Mouse (Mus musculus) thymus, postnatal 10 days (tissue): ENCODE results near the gene Nrxn1.

Experiments
- DNase-seq, 2 experiments: peaks; one replicate each; pipeline ENCODE4 v3.0.0; 2021; ENCODE audit warnings: low spot score in 2 of 2

Gene Nrxn1

DNA sequence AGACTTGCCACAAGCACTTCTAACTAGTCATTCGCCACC, at the start of gene Nrxn1:
Gene Nrxn1 (minus strand): TSS at position 30 of the 39 bp plus-strand sequence.
- no peak for DNase-seq

DNA sequence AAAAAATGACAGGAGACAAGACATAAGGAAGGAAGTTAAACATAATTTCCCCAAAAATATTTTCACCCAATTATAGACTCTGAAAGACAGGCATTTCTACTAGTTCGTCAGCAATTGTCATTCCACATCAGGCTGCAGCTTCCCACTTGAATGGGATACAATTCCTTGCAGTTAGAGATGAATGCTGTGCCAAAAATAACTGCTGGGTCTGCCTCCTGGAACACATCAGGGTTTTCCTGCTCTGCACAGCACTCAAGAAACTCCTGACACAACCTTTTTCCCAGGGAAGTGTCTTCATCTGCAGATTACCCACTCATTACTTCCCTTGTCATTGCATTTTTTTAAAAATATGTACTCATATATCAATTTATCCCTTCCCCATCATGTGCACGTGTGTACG, 44.0 kb upstream of the Nrxn1 start:
- DNase-seq, result no peak

- DNase-seq, result no peak
Observed at GRCm38 (mm10) chr17:91112880-91113628, 20.2 kb upstream of the Nrxn1 start.

DNA sequence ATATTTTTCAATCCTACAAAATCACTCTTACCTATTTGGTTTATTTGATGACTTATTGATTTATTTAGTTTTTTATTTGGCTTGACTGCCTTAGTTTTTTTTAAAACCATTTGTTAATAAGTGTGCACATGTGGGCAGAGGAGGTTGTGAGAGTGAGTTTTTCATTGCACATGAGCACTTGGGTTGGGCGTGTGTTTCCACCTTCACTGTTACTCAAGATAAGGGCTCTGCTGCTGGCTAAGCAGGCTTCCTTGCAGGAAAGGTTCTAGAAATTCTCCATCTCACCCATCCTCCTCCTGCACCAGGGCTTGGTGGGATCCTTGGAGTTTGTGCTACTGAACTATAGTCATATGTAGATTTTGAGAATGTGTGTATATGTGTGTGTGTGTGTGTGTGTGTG, 19.2 kb upstream of the Nrxn1 start:
- no peak for DNase-seq

DNA sequence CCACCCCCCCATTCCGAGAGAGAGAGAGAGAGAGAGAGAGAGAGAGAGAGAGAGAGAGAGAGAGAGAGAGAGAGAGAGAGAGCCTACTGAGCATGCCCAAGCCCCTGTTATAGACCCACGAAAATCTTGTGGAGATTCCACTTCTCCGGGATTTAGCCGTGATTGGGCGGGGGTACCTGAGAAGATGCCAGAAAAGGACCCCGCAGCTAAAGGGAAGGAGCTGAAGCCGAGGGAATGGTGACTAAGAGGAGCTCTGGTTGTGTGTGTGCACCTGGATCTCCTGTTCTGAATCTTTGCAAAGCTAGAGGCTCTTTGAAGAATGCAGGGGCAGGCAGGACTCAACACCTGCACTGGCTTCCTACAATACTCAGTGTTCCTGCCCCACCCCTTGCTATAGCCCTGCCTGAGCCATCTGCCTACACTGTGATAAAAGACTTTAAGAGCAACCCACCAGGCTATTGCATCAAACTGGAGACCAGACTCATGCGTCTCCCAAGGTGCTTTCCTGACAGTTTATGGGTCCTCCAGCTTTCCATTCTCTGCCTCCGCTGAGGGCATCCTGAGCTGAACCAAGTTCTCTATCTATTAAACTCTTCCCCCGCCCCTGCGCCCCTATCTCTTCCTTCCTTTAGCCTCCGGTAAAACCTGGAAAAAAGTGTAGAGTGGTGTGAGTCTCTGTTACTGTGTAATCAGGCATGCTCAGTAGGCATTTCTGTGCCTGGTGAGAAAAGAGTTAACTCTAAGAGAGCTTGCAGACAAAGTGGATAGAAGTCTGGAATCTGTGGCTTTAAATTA, 407 bp upstream of the Nrxn1 start:
- no peak for DNase-seq

- DNase-seq, result no peak
Observed at GRCm38 (mm10) chr17:91092421-91093041, 340 bp downstream of the Nrxn1 start.

- no peak for DNase-seq
Observed at GRCm38 (mm10) chr17:91090631-91091030, 2.2 kb downstream of the Nrxn1 start.

DNA sequence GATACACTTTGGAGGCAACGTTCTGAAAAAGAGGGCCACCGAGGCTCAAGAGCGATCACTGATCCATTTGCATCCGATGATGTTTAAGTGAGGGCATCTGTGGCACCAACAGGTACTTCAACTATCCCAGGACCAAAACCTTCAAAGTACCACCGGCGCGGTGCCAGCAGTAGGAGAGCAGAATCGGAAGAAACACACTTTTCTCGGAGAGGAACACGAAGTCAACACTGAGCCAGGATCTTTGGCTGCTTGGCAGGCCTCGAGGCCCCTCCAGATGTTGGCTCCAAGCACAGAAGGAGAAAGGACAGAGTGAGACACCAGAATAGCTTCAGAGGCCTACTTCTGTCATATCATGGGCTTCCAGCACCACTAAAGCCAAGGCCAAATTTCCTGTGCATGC, 3.9 kb downstream of the Nrxn1 start:
- no peak for DNase-seq

GRCm38 (mm10) chr17:91088037-91088715, 4.7 kb downstream of the Nrxn1 start:
- no peak for DNase-seq

- no peak for DNase-seq
Observed at GRCm38 (mm10) chr17:91086412-91086811, 6.5 kb downstream of the Nrxn1 start.

DNA sequence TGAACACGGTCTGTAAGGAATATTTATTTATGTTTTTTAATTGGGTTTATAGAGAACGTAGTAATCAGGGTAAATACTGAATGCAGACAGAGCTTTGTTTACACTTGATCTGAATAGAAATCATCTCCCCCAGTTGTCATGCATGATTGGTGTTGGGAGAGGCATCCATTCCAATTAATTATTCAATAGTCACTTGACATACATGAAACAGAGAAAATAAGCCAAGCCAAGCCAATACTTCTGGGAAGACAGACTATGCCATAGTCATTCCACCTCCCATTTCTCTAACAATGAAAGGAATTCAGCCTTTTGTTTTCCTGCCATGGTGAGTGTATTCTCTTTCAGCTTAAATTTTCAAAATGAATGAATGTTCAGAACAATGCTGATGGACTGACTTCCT, 7.5 kb downstream of the Nrxn1 start:
- no peak for DNase-seq

DNA sequence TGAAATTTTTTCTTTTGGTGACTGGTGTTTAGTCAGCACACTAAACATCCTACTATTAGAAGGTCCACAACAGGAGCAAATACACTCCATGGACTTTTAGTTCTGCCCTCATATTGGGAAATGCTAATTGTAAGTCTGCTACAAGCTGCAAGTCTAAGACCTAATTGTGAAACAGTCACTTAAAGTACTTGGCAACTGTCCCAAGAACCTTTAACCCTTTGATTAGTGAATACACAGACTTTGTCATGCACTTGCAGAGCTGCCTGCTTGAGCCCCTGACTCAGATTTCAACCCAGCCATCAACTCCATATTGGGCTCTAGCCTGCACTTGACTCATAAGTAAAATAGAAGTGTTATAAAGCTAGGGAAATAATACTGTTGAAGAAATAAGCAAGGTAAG, 13.8 kb downstream of the Nrxn1 start:
- no peak for DNase-seq

- no peak for DNase-seq
Observed at GRCm38 (mm10) chr17:91074780-91075179, 18.1 kb downstream of the Nrxn1 start.

DNA sequence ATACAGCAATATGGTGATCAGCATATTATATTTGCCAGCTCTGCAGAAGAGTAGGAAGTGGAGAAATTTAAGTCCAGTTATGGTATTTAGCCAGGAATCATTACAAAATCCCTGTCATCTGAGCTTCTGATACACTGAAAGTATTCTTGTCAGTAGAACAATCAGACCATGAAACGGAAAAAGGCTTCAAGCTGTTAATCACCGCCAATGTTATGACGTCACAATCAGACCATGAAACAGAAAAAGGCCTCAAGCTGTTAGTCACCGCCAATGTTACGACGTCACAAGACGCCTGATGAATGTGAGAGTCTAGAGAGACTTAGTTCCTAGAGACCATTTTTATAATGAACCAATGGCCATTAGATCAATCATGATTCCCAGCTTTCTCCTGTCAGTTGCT, 59.4 kb downstream of the Nrxn1 start:
- no peak for DNase-seq

- DNase-seq, result no peak
Observed at GRCm38 (mm10) chr17:91025061-91025623, 67.7 kb downstream of the Nrxn1 start.

- DNase-seq, result no peak
Observed at GRCm38 (mm10) chr17:91007385-91008089, 85.3 kb downstream of the Nrxn1 start.

DNA sequence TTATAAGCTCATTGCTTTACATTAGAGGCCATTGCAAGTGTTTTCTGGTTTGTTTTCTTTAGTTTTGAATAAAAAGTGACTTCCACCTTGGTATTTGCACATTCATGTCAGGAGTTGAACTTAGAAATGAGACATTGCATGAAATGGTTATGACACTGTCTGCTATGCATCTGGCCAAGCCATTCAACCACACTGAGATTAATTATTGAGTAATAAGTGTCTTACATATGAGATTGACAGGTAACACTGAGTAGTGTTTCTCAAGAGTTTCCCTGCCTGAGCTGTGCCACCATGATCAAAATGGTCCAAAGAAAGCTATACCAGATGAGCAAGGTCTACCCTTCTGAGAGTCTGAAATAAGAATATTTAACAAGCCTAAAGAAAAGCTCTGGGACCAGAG, 92.5 kb downstream of the Nrxn1 start:
- DNase-seq, result no peak

DNA sequence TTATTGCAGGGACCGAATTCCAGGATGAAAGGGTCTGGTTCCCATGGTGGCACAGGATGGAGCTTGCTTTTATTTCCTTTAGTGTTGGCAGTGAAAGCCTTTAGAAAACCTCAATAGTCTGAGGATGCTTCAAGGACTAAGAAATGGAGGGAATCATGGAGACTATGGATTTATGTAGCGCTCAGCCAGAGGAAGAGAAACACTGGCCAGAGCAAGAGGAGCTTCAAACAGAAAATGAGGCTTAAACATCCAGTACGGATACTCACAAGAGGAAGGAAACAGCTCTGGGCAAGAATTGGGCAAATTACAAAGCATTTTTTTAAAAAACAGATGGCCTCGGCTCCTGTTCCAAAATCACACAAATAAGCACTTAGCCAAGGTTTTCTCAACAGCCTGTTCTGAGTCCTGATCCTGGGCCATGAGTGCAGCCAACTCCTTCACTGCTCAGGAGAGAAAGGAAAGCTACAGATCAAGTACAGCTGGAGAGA, 93.2 kb downstream of the Nrxn1 start:
- no peak for DNase-seq

- DNase-seq, result no peak
Observed at GRCm38 (mm10) chr17:90997714-90998113, 95.2 kb downstream of the Nrxn1 start.

DNA sequence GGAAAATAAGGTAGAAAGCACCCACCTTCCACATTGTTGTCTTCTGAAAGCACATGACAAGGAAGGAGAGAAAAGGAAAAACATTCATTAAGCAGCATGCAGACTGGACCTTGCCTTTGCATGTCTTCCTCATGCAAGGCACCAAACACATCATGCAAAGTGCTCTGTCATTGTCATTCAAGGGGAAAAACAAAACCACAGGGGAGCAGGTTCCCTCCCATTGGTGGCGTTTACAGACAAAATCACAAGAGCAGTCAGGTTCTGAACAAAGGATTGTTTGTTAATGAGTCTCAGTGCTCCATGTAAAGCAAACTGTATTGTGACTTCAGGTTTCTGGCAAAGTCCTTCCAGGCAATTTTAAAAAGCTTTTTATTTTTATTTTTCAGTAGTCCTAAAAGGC, 97.4 kb downstream of the Nrxn1 start:
- DNase-seq, result no peak

- DNase-seq, result no peak
Observed at GRCm38 (mm10) chr17:90994247-90994646, 98.6 kb downstream of the Nrxn1 start.

GRCm38 (mm10) chr17:90990747-90991146, 102.1 kb downstream of the Nrxn1 start:
- no peak for DNase-seq
